Mouse (Mus musculus): Measurements from ENCODE around the gene Maml3. TPM values are rescaled to one million over a fixed set of nuclear protein-coding genes. Genes with fewer than 3 reads are reported as not detected.

Gene Maml3
- total and polyA plus RNA-seq, 3 experiments, result 0.81 to 1.8 (median 0.98) TPM

GRCm38 (mm10) chr3:51868857-51869256 is 236.0 kb downstream of the Maml3 start:
- TF ChIP-seq GABPA (IDR thresholded peaks at IDR 0.05; ENCODE audit: insufficient replicate concordance, low read depth, low read length) (no peak), ZKSCAN1 (IDR thresholded peaks at IDR 0.05; ENCODE audit: borderline replicate concordance, low read depth, low read length) (no peak), SIN3A (IDR thresholded peaks at IDR 0.05; ENCODE audit: low read length) (no peak), USF2 (conservative IDR thresholded peaks at IDR 0.05; ENCODE audit: low read depth, low read length) (no peak), USF1 (IDR thresholded peaks at IDR 0.05; ENCODE audit: low read depth, low read length) (no peak), EP300 (IDR thresholded peaks at IDR 0.05; ENCODE audit: low read length) (no peak), POLR2A (IDR thresholded peaks at IDR 0.05; ENCODE audit: low read depth, low read length) (no peak), ZC3H11A (IDR thresholded peaks at IDR 0.05; ENCODE audit: low read depth, low read length) (no peak), POLR2AphosphoS2 (IDR thresholded peaks at IDR 0.05; ENCODE audit: low read depth, low read length) (no peak), TCF12 (IDR thresholded peaks at IDR 0.05; ENCODE audit: low read depth, low read length) (no peak), ELF1 (IDR thresholded peaks at IDR 0.05; ENCODE audit: low read depth, low read length) (no peak), HCFC1 (IDR thresholded peaks at IDR 0.05; ENCODE audit: low read depth, low read length) (no peak), ZMIZ1 (IDR thresholded peaks at IDR 0.05; ENCODE audit: low read depth, low read length) (no peak), MEF2A (IDR thresholded peaks at IDR 0.05; ENCODE audit: borderline replicate concordance, low read depth, low read length) (no peak), MAX (IDR thresholded peaks at IDR 0.05; ENCODE audit: low read length) (no peak), MXI1 (IDR thresholded peaks at IDR 0.05; ENCODE audit: low read depth, low read length) (no peak), SMC3 (IDR thresholded peaks at IDR 0.05; ENCODE audit: low read depth, low read length) (no peak)
- no peaks in the 10 kb centered on the region for H3K27me3 ChIP-seq (replicated peaks)
- no peaks in the 10 kb centered on the region for H3K79me2 ChIP-seq (replicated peaks; ENCODE audit: control insufficient read depth, extremely low read depth, insufficient read depth, poor library complexity, severe bottlenecking)
- no peaks in the 10 kb centered on the region for H3K36me3 ChIP-seq (replicated peaks in 1 of 2; ENCODE audit: control insufficient read depth in 1 of 2, insufficient read depth in 1 of 2, low read length in 1 of 2)
- no peaks in the 10 kb centered on the region for H3K9me3 ChIP-seq (replicated peaks; ENCODE audit: low read length)
- no peak overlapping the region for H3K4me3 ChIP-seq (replicated peaks in 1 of 3; ENCODE audit: low read depth in 2 of 3, low read length in 2 of 3, poor library complexity in 1 of 3)
- no peak for DNase-seq (ENCODE audit: extremely low read depth)
- H3K4me1 ChIP-seq (ENCODE audit: control insufficient read depth in 1 of 2, insufficient read depth in 2 of 2), result peaks cover 0 to 11% of the 10 kb centered on the region in 2 experiments; a peak in 2 of 4 replicates
- in situ Hi-C loops (cut with MboI; ENCODE audit: low pct_ligation_motif_present, low pct_unique_long_range_greater_than_20kb, low sequenced_read_pairs) (no loop called here), dilution Hi-C loops (cut with MboI; ENCODE audit: extremely low pct_ligation_motif_present, extremely low pct_unique_long_range_greater_than_20kb, low sequenced_read_pairs) (no loop called here)
- H3K4me2 ChIP-seq (ENCODE audit: insufficient read depth, low read depth, poor library complexity, severe bottlenecking), result no peak overlapping the region
- no peak overlapping the region for H3K9ac ChIP-seq (ENCODE audit: insufficient read depth, low read depth)
- H3K27ac ChIP-seq (ENCODE audit: insufficient read depth, low read depth), result no peak overlapping the region

- Histone ChIP-seq H3K4me1 (ENCODE audit: control insufficient read depth in 1 of 2, insufficient read depth in 2 of 2) (peaks cover 0 to 5% of the 10 kb centered on the region in 2 experiments; a peak in 1 of 4 replicates), H3K9me3 (replicated peaks; ENCODE audit: low read length) (no peaks in the 10 kb centered on the region), H3K4me3 (replicated peaks in 1 of 3; ENCODE audit: low read depth in 2 of 3, low read length in 2 of 3, poor library complexity in 1 of 3) (no peak overlapping the region), H3K79me2 (replicated peaks; ENCODE audit: control insufficient read depth, extremely low read depth, insufficient read depth, poor library complexity, severe bottlenecking) (no peaks in the 10 kb centered on the region), H3K27me3 (replicated peaks) (no peaks in the 10 kb centered on the region), H3K4me2 (ENCODE audit: insufficient read depth, low read depth, poor library complexity, severe bottlenecking) (no peak overlapping the region), H3K27ac (ENCODE audit: insufficient read depth, low read depth) (no peak overlapping the region), H3K9ac (ENCODE audit: insufficient read depth, low read depth) (no peak overlapping the region), H3K36me3 (replicated peaks in 1 of 2; ENCODE audit: control insufficient read depth in 1 of 2, insufficient read depth in 1 of 2, low read length in 1 of 2) (no peaks in the 10 kb centered on the region)
- DNase-seq (ENCODE audit: extremely low read depth), result no peak
- dilution Hi-C loops (cut with MboI; ENCODE audit: extremely low pct_ligation_motif_present, extremely low pct_unique_long_range_greater_than_20kb, low sequenced_read_pairs), result no loop called here
- in situ Hi-C loops (cut with MboI; ENCODE audit: low pct_ligation_motif_present, low pct_unique_long_range_greater_than_20kb, low sequenced_read_pairs), result no loop called here
- TF ChIP-seq ELF1 (IDR thresholded peaks at IDR 0.05; ENCODE audit: low read depth, low read length) (no peak), ZNF384 (IDR thresholded peaks at IDR 0.05; ENCODE audit: low read depth, low read length) (no peak)
Observed at GRCm38 (mm10) chr3:51866446-51866845, 238.4 kb downstream of the Maml3 start.

Data from CH12.LX (cell line).